Mouse (Mus musculus) neutrophil, adult 5-6 weeks (primary cell): Measurements from ENCODE around the gene Junb. TPM values are rescaled to one million over a fixed set of nuclear protein-coding genes. Genes with fewer than 3 reads are reported as not detected.

Experiments
- ATAC-seq: fragments of 151-379, 151-347 bp; 2 replicates; pipeline ENCODE4 v1.8.0; 2017; ENCODE audit warnings: mild to moderate bottlenecking, moderate TSS enrichment; ENCODE audit not compliant: insufficient number of reproducible peaks, poor library complexity, low FRiP score, severe bottlenecking; ENCODE audit errors: extremely low read depth
- total RNA-seq: library from RNA; stranded (forward); fragments of 200-1000 nt; gene quantifications from 2 replicates; pipeline ENCODE4 v1.2.3, GENCODE M21; 2017

Junb gene
- total RNA-seq, 1 experiment from 2014 or later: 867 TPM

DNA sequence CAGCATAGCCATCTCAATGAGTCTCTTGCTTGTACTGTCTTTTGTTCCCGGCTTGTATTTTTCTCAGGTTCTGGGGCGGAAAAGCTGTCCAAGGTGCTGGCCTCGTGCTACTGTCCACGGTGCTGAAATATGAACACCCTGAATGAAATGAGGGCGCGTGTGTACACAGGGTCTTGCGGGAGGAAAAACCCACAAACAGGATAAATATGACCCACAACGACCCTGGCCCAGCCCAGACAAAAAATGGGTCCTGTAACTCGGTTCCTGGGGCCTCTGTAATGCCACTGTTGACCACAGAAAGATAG is 31.3 kb downstream of the Junb start:
- no peak for ATAC-seq

DNA sequence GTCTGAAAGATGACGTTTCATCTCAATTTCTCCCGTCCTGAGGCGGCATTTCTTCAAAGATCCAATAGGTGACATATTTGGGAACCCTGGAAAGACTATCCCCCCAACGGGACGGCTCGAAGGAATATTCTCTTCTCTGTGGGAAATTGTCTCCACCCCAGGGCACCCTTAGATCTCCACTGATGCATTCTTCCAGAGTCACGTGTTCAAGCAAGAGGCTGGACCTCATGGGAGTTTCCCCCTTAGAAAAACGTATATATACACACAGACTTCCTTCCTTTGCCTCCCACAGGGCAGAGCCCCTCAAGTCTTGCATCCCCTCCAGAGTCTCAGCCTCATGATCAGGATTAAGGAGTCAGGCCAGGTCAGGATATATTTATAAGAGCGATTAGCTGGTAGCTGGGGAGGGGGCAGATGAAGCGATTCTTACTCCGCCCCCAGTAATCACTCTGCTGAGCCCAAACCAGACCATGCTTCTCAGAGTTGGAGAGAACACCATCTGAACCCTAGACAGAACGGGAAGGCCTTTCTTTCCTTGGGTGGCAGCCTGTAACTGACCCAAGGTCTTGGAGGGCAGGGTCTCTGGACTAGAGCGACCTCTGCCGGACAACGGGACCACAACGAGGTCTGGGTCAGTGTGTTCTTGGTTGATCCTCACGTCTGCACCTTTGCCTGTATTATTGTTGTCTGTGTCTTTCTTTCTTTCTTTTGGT is 31.8 kb downstream of the Junb start, which contains the start of gene Rtbdn:
TSS of gene Rtbdn (plus strand) at position 464 of the 713 bp plus-strand sequence.
- ATAC-seq: no peak

- ATAC-seq: no peak
Observed at GRCm38 (mm10) chr8:84945633-84946527, 32.6 kb downstream of the Junb start.

DNA sequence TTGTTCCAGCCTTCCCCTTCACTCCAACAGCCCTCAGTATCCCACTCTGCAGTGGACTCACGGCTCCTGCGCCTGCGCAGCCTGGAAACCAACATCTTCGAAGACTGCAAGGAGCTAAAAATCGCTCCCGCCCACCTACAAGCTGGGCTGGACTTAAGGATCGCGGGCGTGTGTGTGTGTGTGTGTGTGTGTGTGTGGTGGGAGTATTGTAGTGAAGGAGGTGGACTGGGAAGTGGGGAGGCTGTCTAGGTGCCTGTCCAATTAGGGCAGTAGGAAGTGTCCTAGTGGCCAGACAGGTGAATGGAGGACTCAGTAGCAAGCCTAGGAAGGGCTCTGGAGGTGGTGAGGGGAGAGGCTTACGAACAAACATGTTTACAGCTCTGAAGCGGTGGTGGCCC is 33.3 kb downstream of the Junb start:
- no peak for ATAC-seq

GRCm38 (mm10) chr8:84944478-84945160 is 33.9 kb downstream of the Junb start:
- no peak for ATAC-seq

DNA sequence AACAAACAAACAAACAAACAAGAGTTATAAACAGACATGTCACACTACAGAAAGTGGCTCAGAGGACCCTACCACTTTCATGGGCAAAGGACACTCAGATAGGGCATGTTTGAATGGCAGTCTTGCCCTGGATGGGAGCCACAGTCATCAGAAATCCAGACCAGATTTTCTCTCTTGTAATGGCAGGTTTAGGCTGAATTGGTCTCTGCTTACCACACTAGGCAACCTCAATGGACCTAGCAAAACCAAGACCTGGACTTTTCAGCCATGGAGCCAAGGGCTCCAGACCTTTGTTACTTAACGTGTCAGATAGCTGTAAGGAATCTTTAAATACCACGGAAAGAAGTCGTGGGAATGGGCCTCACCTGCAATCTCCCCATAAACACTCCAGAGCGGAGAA is 34.8 kb downstream of the Junb start:
- no peak for ATAC-seq

DNA sequence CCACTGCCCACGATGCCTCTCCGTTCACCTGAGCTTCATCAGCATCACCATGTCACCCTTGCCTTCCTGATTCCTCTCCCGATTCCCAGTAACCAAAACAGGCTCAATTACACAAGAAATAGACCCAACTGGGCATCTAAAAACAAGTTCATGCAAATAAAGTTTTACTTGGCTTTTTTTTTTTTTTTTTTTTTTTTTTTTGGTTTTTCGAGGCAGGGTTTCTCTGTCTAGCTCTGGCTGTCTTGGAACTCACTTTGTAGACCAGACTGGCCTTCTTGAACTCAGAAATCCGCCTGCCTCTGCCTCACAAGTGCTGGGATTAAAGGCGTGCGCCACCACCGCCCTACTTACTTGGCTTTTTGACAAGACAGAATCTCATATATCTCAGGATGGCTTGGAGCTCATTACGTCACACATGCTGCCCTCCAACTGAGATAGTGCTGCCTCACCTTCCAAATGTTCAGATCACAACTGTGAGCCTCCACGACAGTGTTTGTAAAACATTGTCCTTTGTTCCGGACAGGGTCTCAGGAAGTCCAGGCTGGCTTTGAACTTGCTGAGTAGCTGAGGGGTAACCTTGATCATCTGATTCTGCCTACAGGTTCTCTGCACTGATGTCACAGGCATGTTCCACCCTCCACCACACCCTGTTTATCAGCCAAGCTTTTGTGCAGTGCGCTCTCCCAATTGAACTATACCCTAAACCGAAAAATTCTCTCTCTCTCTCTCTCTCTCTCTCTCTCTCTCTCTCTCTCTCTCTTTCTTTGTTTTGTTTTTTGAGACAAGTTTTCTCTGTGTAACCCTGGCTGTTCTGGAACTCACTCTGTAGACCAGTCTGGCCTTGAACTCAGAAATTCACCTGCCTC is 40.7 kb downstream of the Junb start:
- ATAC-seq: no peak

DNA sequence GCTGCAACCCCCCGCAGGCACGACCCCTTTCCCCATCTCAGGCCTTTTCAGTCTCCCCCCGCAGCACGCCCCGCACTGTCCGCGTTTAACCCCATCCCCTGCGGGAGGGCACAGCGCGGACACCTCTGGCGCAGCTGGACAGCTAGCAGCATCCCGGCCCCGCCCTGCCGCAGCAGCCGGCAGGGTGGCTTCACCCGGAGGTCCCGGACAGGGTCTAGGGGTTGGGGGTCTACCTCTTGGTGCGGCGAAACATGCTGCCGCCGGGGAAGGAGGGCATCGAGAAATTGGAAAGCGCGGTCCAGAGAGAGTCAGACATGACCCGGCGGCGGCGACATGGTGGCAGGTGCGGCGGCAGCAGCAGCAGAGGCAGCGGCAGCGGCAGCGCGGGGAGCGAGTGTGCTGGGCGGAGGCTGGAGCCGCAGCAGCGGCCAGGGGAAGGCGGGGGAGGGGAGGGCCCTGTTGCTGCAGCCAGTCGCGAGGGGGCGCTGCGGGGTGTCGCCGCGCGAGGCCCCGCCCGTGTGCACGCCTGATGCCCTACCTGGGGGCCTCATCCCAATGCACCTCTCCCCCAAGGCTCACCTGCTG is 41.5 kb downstream of the Junb start, which contains the start of gene Mast1:
TSS of gene Mast1 (minus strand) at position 398 of the 585 bp plus-strand sequence.
- ATAC-seq: peak; percentile 31

DNA sequence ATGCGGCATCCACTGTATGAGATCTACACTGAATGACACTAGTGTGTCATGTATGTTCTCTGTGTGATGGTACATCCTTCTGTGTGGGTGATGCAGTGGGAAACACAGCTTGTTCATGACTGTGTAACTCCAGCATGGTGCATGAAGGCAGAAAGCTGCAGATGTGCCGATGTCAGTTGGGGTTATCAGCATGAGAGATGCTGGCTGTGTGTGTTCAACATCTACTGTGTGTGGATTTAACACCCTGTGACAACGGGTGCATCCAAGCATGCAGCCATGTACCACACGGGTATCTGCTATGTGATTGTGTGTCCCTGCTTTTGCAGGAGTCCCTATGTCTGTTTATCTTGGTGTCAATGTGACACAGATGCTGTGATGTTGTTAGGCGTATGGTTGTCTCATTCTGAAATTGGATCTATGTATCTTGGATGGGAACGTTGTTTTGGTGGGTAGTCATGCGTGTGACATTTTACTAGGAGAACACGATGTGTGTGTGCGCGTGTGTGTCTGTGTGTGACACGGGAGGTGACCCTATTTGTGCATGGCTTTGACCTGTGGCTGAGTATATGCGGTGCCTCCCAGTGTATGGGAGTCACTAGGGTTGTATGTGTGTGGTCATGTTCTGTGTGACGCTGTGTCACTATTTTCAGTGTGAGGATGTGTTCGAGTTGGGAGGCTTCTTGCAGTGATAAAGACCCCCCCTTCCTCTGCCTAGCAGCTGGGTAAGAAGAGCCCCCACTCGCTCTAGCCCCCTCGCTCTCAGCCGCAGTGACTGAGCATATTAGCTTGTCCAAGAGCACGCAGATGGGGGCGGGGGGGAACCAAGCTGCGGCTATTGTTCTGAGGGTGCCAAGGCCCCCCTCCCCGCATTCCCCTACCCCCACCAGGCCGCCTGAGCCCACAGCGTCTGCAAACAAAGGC is 42.2 kb downstream of the Junb start:
- no peak for ATAC-seq

GRCm38 (mm10) chr8:84935489-84935888 is 43.0 kb downstream of the Junb start:
- 0 out of 2 replicates have a peak, but pooled peaks have one; percentile 24 for ATAC-seq

- ATAC-seq: no peak; the same call in 1 of the 2 replicates
Observed at GRCm38 (mm10) chr8:84934860-84935259, 43.7 kb downstream of the Junb start.

- no peak for ATAC-seq
Observed at GRCm38 (mm10) chr8:84933767-84934559, 44.6 kb downstream of the Junb start.

DNA sequence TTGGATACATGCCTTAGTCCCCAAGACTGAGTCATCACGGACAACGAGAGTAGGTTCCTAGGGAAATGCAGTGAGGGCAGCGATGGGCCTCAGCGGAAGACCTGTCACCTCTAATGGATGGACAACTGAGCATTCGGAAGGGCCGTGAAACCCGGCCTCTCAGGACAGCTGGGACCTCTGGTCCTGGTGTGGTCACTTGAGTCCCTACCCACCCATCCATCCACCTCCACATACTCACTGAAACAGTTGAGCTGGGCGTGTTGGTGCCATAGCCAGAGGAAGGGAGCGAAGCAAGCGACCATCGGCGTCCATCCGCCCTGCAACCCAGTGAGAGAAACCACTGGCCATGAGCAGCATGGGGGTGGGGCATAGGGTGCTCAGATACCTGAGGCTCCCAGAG is 47.9 kb downstream of the Junb start:
- no peak for ATAC-seq

GRCm38 (mm10) chr8:84928456-84929306 is 49.8 kb downstream of the Junb start:
- peak; percentile 66; the same call in 1 of the 2 replicates for ATAC-seq

DNA sequence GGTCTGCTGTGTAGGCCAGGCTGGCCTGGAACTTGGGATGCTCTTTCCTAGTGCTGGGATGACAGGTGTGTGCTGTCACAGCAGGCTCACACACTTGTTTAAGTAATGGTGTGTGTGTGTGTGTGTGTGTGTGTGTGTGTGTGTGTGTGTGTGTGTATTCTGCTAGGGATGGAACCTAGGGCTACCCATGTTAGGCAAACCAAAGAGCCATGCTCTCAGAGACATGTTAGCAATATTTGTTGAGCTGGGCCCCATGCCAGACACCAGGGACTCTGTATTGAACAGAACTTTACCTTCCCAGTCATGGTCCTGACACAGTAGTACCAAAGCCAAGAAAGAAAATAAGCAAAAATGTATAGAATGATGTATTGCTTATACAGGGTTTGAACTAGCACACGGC is 51.0 kb downstream of the Junb start:
- no peak for ATAC-seq

DNA sequence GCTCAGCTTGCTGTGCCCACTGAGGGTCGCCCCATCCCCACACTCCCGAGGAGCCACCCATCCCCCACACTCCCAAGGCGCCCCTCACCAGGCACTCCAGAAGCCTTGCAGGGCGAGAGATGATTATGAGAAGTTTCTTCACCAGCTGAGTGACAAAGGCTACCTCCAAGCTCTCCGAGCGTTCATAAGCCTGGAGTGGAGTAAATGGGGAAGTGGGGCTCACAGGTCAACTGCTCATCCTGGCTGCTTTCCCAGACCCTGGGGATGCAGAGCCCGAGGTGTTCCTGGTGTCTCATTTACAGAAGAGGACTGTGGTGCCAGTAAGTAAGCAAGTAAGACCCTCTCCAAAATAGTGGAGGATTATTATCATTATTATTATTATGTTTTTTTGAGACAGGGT is 53.0 kb downstream of the Junb start:
- no peak for ATAC-seq
